Mouse (Mus musculus): ENCODE measurements around the gene Gm10518.

DNA sequence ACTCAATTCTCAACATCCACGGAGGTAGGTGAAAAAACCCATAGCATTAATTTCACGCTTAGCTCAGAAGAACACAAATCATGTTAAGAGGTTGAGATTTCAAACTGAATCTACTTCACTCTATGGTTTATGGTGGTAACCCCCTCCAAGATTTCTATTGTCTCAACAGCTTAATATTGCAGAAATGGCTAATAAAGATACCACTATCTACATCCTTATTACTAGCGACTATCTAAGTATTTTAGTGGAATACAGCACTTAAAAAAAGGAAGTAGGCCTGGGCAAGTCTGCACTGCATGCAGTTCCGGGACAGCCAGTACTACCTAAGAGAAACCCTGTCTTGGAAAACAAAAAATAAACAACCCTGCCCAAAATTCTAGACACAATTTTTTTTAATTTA lies 42.6 kb upstream of the Gm10518 start:
- TF ChIP-seq CTCF (IDR thresholded peaks at IDR 0.05; ENCODE audit: control insufficient read depth, insufficient read depth, low read length) (no peak), POLR2A (IDR thresholded peaks at IDR 0.05; ENCODE audit: borderline replicate concordance, control insufficient read depth, low read depth, low read length) (no peak)
